25 mouse cellular contexts compared by ENCODE assay signal in genomic region chr10:3597760-3598159, GRCm38 (mm10). TPM values are rescaled to one million over a fixed set of nuclear protein-coding genes. Genes with fewer than 3 reads are reported as not detected.
A peak's percentile ranks its signal among the peaks of the same experiment; 100 is the strongest.
DNase-seq lines count a peak whose midpoint lies in the region; ATAC-seq lines count a peak whose summit lies in the region.
"Had no signal": no experiment of that assay in that cellular context is flagged by ENCODE, and none has a peak within 500 bp of the region (broad histone marks: within the 10 kb centered on the region; RNA-seq: fewer than 3 reads in every experiment).

No protein-coding gene starts in this region.

- no peaks in the 10 kb centered on the region for H3K4me1 ChIP-seq in heart, embryonic 10.5 days
- H3K4me1 ChIP-seq in heart, embryonic 12.5 days (replicated peaks), result no peaks in the 10 kb centered on the region
- H3K4me1 ChIP-seq: embryonic facial prominence, embryonic 12.5 days; forebrain, embryonic 12.5 days had no signal

- H3K27ac ChIP-seq in heart, embryonic 10.5 days, result no peak overlapping the region
- H3K27ac ChIP-seq in heart, embryonic 12.5 days (ENCODE audit: poor library complexity, severe bottlenecking), result no peak overlapping the region
- H3K27ac ChIP-seq: embryonic facial prominence, embryonic 12.5 days; embryonic facial prominence, embryonic 15.5 days; forebrain, embryonic 10.5 days; forebrain, embryonic 12.5 days had no signal

- ATAC-seq in heart, embryonic 12.5 days (ENCODE audit: insufficient number of reproducible peaks, low FRiP score), result no peak
- ATAC-seq: forebrain, embryonic 14.5 days; forebrain, embryonic 16.5 days had no signal

- 88% methylated on average over 3 of the region's 3 CpGs for WGBS in heart, embryonic 10.5 days
- 74% methylated on average over 3 of the region's 3 CpGs for WGBS in heart, embryonic 12.5 days

- H3K9me3 ChIP-seq in heart, embryonic 10.5 days, result no peaks in the 10 kb centered on the region
- no peaks in the 10 kb centered on the region; the same call in 1 of the 2 replicates for H3K9me3 ChIP-seq in heart, embryonic 12.5 days (replicated peaks)
- H3K9me3 ChIP-seq: embryonic facial prominence, embryonic 12.5 days; embryonic facial prominence, embryonic 15.5 days; forebrain, embryonic 10.5 days had no signal

- no peaks in the 10 kb centered on the region for H3K27me3 ChIP-seq in heart, embryonic 10.5 days (ENCODE audit: insufficient read depth, poor library complexity, severe bottlenecking)
- no peaks in the 10 kb centered on the region for H3K27me3 ChIP-seq in heart, embryonic 12.5 days (replicated peaks)
- H3K27me3 ChIP-seq: embryonic facial prominence, embryonic 12.5 days; embryonic facial prominence, embryonic 15.5 days; forebrain, embryonic 12.5 days had no signal

- intact Hi-C loops in heart, postnatal 10 days (cut with DNase I), result loop anchor here (5.0 kb wide), 1 partner anchor 35 kb away; no protein-coding TSS in a partner anchor

- peak; percentile 90 for DNase-seq in heart, adult 11 months
- DNase-seq in heart, embryonic 10.5 days (ENCODE audit: low spot score), result no peak
- DNase-seq in heart, postnatal 10 days, result peak; percentile 32 to 44
- DNase-seq: adrenal gland, adult 2 months; adrenal gland, postnatal 10 days; adrenal gland, postnatal 25 days; cerebellum, adult 11 months; cerebellum, adult 18-20 months; cerebellum, adult 8-10 months; cerebellum, adult 9-11 months; cerebellum, postnatal 14 days; cerebellum, postnatal 36 days; embryo, embryonic 11 days had no signal

- no peak overlapping the region for H3K4me3 ChIP-seq in heart, embryonic 10.5 days
- H3K4me3 ChIP-seq in heart, embryonic 12.5 days, result no peak overlapping the region
- H3K4me3 ChIP-seq: embryonic facial prominence, embryonic 12.5 days; embryonic facial prominence, embryonic 15.5 days; erythroblast, embryonic 14.5 days; forebrain, embryonic 10.5 days; forebrain, embryonic 12.5 days had no signal

- no peaks in the 10 kb centered on the region for H3K36me3 ChIP-seq in heart, embryonic 10.5 days
- H3K36me3 ChIP-seq in heart, embryonic 12.5 days, result no peaks in the 10 kb centered on the region
- H3K36me3 ChIP-seq: embryonic facial prominence, embryonic 12.5 days; embryonic facial prominence, embryonic 15.5 days; forebrain, embryonic 10.5 days; forebrain, embryonic 12.5 days had no signal

- no peak overlapping the region for H3K4me2 ChIP-seq in heart, embryonic 12.5 days
- H3K4me2 ChIP-seq: embryonic facial prominence, embryonic 12.5 days; embryonic facial prominence, embryonic 15.5 days; forebrain, embryonic 12.5 days had no signal

- no peak overlapping the region for H3K9ac ChIP-seq in heart, embryonic 12.5 days
- H3K9ac ChIP-seq: embryonic facial prominence, embryonic 12.5 days; embryonic facial prominence, embryonic 15.5 days; forebrain, embryonic 12.5 days had no signal

RNA-seq across cellular contexts. Expression of gene Iyd, which starts 57.7 kb away (rescaled TPM):
- polyA plus RNA-seq in heart, embryonic 10.5 days (2016; fragmentation: Nextera tagmentation; extraction: Ambion mirVana), result 0.47 and 0.57 TPM in 2 replicates
- under 1 TPM in 1 of 2 experiments, not detected in 1; 0.79 TPM for total RNA-seq in heart, postnatal 10 days (2021)
- 0.42 and 0.49 TPM in 2 replicates for polyA plus RNA-seq in heart, embryonic 12.5 days (2016; fragmentation: Nextera tagmentation; extraction: Ambion mirVana)
- total RNA-seq: common myeloid progenitor, adult 5-6 weeks; ES-E14; MEL had no signal
- polyA plus RNA-seq: C2C12; erythroblast, embryonic 14.5 days; forebrain, embryonic 10.5 days; forebrain, embryonic 12.5 days had no signal
